Mouse (Mus musculus): ENCODE measurements around the gene Twf2.

DNA sequence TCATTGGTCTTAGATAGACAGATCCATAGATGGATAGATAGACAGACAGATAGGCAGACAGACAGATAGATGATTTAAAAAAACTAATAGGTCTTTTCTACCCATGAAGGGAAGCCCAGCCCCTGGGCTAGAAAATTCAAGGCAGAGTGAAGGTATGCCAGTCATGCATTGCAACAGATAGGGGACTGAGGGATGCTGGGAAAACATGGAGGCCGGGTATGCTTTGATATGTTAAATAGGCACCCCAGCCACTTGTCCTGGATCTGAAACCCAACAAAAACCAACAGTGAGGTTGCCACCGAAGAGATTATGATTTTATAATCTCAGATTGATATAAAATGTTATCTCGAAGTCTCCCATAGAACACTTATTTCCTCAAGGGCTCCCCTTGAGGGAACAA is 35.7 kb upstream of the Twf2 start:
- no peak for TF ChIP-seq EP300 (IDR thresholded peaks at IDR 0.05)
- no peak for TF ChIP-seq CTCF (IDR thresholded peaks at IDR 0.05)

All from lung, postnatal 0 days (tissue).